Mouse (Mus musculus) olfactory bulb, adult 2 months (tissue): ENCODE measurements around the gene Slc2a10. TPM values are rescaled to one million over a fixed set of nuclear protein-coding genes. Genes with fewer than 3 reads are reported as not detected.

Source experiments
- H3K27ac ChIP-seq: fragments of 200-500 bp; 2 replicates; pipeline ENCODE4 v1.5.1; 2012; ENCODE audit warnings: low read depth, low read length; ENCODE audit not compliant: insufficient read depth
- H3K4me1 ChIP-seq: fragments of 200-500 bp; 2 replicates; pipeline ENCODE4 v1.6.1; 2012; ENCODE audit warnings: low read length; ENCODE audit not compliant: control insufficient read depth, insufficient read depth
- H3K4me3 ChIP-seq: fragments of 200-500 bp; 2 replicates; pipeline ENCODE4 v1.5.1; 2012; ENCODE audit warnings: mild to moderate bottlenecking, low read depth, low read length, moderate library complexity; ENCODE audit not compliant: insufficient read depth
- CTCF ChIP-seq: fragments of 200-500 bp; IDR thresholded peaks from 2 replicates; pipeline ENCODE4 v1.5.1; 2012; ENCODE audit warnings: low read depth, mild to moderate bottlenecking, low read length, moderate library complexity; ENCODE audit not compliant: insufficient read depth
- POLR2A ChIP-seq: fragments of 200-500 bp; IDR thresholded peaks from 2 replicates; pipeline ENCODE4 v1.6.1; 2012; ENCODE audit warnings: mild to moderate bottlenecking, low read depth, low read length, moderate library complexity; ENCODE audit not compliant: insufficient read depth
- WGBS: fragments of 180-500 bp; shearing (Covaris S2); methylation state at CpG from one replicate; pipeline ENCODE4 v1.1.7; 2018; 5-methylcytosine and 5-hydroxymethylcytosine counted together
- polyA plus RNA-seq: library from polyadenylated mRNA; stranded (reverse); fragments of >200 nt; gene quantifications from 2 replicates; pipeline ENCODE4 v1.2.4, GENCODE M21; 2012; ENCODE audit warnings: low replicate concordance; ENCODE audit not compliant: missing spikeins, insufficient read depth, insufficient read length

Gene Slc2a10
- polyA plus RNA-seq, 1 experiment: not detected

DNA sequence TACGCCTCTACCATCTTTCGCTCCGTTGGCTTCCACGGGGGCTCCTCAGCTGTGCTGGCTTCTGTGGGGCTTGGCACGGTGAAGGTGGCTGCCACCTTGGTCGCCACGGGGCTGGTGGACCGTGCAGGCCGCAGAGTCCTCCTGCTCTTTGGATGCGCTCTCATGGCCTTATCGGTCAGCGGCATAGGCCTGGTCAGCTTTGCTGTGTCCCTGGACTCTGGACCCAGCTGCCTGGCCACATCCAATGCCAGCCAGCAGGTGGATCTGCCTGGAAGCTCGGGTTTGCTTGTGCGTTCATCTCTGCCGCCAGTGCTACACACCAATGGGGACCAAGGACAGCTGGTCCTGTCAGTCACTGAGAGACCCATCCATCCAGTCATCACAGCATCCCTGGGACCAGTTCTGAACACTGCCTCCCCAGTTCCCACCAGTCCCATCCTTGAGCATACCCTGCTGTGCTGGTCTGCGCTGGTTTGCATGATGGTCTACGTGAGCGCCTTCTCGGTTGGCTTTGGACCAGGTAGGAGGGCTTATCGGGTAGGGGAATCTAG, 11.7 kb downstream of the Slc2a10 start:
- 97% methylated on average over 20 of the region's 20 CpGs for WGBS
- Histone ChIP-seq H3K4me3 (no peak overlapping the region), H3K27ac (no peak overlapping the region), H3K4me1 (peaks cover 15% of the 10 kb centered on the region)
- no peak for TF ChIP-seq CTCF
- no peak for TF ChIP-seq POLR2A

DNA sequence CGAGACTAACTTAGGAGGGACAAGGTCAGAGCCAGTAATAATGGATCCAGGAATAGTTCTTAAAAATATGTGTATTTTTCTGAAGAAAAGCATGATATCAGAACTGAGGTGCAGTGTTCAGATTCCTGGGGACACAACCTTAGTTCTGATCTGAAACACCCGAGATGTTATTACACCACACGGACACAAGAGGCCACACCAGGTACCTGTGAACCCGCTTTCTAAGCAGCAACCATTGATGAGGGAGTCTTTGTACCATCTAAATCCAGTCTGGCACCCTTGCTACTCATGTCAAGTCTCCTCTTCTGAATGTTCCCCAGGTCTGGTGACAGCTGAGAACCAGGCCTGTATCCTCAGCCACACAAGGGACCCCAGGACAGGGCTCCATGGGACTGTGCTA, 22.0 kb downstream of the Slc2a10 start:
- H3K4me1 ChIP-seq: no peaks in the 10 kb centered on the region; the same call in 1 of the 2 replicates
- 72% methylated on average over 4 of the region's 4 CpGs for WGBS

DNA sequence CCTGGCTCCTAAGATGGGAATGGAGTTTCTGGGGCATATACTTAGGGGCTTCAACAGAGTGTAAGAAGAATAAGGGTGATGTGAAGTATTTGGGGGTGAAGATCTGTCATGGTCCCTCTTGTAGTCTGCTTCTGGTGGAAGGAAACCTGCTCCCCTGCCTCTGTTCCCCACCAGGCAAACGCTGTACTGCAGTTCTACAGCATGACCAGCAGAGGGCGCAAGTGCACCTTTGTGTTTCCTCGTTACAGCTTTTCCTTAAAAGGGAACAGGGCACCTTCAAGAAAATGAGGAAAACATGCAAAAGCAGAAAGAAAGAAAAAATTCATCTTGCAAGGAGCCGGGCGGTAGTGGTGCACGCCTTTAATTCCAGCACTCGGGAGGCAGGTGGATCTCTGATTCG, 25.5 kb downstream of the Slc2a10 start:
- TF ChIP-seq POLR2A: no peak
- TF ChIP-seq CTCF: peak; percentile 66
- no peak overlapping the region for H3K4me3 ChIP-seq
- no peak overlapping the region for H3K27ac ChIP-seq
- WGBS: 6% methylated on average over 8 of the region's 8 CpGs
- H3K4me1 ChIP-seq: no peaks in the 10 kb centered on the region; the same call in 1 of the 2 replicates

More for the DNA sequence above, 22.0 kb downstream of the Slc2a10 start:
- Histone ChIP-seq H3K27ac (no peak overlapping the region), H3K4me3 (no peak overlapping the region)
- no peak for TF ChIP-seq POLR2A
- no peak for TF ChIP-seq CTCF

DNA sequence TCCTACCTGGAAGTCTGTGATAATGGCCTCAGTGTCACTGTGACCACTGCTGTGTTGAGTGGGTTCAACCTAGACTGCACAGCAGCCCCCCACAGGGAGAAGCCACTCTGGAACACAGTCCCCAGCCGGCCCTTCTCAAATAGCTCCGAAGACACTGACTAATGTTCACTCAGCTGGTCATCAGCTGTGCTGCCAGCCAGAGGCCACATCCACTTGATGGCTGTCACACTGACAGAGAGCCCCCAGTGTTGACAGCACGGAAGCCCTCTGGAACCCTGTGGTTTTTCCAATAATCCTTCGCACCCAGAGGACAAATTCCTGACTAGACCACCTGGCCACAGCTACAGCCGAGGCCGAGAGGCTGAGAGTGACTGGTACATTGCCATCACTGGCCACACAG, 30.2 kb downstream of the Slc2a10 start:
- Histone ChIP-seq H3K4me3 (no peak overlapping the region), H3K27ac (no peak overlapping the region), H3K4me1 (no peaks in the 10 kb centered on the region; the same call in 1 of the 2 replicates)
- 74% methylated on average over 6 of the region's 6 CpGs for WGBS
- TF ChIP-seq CTCF (no peak), POLR2A (no peak)

DNA sequence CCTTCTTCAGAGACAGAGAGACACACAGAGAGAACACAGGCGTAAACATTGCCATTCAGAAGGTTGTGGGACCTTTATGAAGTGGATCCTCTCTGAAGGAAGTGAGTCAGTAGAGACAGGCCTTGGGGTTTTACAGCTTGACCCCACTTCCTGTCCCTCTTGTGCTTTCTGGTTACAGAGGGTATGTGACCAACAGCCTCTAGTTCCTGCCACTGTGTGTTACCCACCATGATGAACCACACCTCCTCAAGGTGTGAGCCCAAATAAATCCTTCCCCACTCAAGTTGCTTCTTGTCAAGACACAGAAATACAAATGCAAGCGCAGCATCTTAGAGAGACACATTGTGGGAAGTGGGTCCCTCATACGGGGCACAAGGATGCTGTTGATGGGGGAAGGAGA, 37.4 kb downstream of the Slc2a10 start:
- WGBS: 84% methylated on average over 3 of the region's 3 CpGs
- TF ChIP-seq POLR2A: no peak
- TF ChIP-seq CTCF: no peak
- Histone ChIP-seq H3K27ac (no peak overlapping the region), H3K4me1 (no peaks in the 10 kb centered on the region), H3K4me3 (no peak overlapping the region)

DNA sequence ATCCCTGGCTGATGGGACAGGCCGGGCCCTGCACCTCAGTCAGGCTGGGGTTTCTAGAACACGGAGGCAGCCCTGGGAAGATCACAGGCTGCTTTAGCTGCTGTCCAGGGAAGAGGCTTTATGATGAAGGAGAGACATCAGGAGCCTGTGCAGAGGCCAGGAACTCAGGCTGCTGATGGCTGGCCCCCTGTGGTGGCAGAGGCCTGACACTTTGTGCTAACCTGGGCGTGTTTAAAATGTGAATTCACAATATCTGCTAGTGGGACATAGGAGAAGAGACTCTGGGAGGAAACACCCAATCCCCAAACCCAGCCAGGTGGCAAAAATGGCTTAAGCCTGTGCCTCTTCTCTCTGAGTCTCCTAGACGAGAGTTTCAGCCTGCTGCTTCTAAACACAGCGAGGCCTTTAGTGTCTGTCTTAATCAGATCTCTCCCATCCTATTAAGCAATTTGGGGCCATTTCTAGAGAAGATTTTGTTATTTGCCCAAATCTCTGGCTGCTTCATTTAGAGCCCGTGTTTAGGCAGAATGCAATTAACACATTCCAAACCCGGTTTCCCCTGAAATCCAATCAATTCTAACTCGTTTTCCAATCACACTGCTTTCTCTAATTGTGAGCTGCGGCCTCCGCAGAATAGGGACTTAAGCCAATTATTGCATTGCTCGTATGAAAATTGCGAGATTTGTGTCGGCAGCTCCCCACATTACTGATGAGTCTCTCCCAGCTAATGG, 39.5 kb downstream of the Slc2a10 start:
- Histone ChIP-seq H3K27ac (no peak overlapping the region), H3K4me1 (no peaks in the 10 kb centered on the region), H3K4me3 (no peak overlapping the region)
- TF ChIP-seq POLR2A: no peak
- TF ChIP-seq CTCF: no peak
- WGBS: 63% methylated on average over 13 of the region's 13 CpGs

DNA sequence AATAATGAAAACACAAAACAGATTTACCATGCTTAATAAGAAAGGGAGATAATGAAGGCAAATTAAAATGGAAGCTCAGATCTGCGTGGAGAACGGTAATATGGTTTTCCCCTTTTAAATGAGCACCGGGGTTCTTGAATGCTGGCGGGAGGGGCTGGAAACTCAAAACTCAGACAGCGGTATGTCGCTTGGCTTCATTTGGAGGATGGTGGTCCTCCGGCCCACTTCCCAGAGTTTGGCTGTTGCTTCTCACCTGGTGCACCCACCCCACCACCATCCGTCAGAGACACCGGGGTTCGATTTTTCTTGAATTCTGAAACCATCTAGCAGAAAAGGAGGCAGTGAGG, 40.1 kb downstream of the Slc2a10 start:
- Histone ChIP-seq H3K27ac (no peak overlapping the region), H3K4me1 (no peaks in the 10 kb centered on the region), H3K4me3 (no peak overlapping the region)
- TF ChIP-seq CTCF: no peak
- no peak for TF ChIP-seq POLR2A
- WGBS: 69% methylated on average over 10 of the region's 10 CpGs

DNA sequence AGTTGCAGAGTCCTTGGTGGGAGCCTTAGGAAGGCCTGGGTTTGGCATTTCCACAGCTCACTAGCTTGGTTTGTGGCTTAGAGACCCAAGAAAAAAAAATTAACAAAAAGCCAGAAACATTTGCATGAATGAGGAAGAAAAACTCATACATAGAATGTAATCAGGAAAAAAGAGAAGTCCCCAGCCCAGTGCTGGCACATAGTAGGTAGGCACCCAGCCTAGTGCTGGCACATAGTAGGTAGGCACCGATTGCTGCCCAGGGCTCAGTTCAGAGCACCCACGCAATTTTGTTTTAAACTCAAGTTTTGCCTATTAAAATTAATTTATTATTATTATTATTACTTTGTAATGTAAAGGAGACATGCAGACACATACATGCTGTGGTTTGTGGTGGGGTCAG, 42.1 kb downstream of the Slc2a10 start:
- TF ChIP-seq CTCF (no peak), POLR2A (no peak)
- Histone ChIP-seq H3K4me3 (no peak overlapping the region), H3K27ac (no peak overlapping the region), H3K4me1 (no peaks in the 10 kb centered on the region)
- 94% methylated on average over 2 of the region's 2 CpGs for WGBS

DNA sequence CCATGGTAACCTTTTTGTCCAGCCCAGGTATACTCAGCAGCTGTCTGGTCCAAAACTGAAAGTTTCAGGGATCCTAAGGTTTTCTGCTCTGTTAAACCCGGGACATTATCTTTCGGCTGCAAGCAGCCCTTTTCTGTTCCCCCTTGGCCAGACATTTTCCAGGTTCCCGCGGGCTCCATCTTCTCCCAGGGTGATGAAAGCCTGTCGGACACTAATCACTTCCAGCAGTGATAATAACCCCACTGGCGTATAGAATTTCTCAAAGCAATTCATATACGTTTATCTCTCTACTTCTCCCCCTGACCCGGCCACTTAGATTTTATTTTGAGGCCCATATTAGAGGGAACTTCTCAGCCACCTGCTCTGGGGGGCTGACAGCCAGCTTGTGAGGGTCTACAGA, 42.8 kb downstream of the Slc2a10 start:
- TF ChIP-seq CTCF (no peak), POLR2A (no peak)
- no peaks in the 10 kb centered on the region for H3K4me1 ChIP-seq
- 85% methylated on average over 8 of the region's 8 CpGs for WGBS
- no peak overlapping the region for H3K27ac ChIP-seq
- H3K4me3 ChIP-seq: no peak overlapping the region

DNA sequence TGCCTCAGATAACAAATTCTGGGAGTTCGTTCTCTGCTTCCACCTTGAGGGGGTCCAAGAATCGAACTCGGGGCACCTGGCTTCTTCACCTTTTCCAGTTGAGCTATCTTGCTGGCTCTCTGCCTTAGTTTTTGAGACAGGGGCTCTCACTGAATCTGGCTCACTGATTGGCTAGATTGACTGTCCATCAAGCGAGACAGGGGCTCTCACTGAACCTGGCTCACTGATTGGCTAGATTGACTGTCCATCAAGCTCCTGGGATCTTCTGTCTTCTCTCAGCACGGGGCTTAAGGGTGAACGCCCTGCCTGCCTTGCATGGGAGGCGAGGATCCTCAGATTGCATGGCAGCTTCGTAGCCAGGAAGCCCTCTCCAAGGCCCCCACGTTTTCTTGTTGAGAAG, 43.8 kb downstream of the Slc2a10 start:
- WGBS: 71% methylated on average over 9 of the region's 9 CpGs
- no peak for TF ChIP-seq CTCF
- TF ChIP-seq POLR2A: no peak

More for the DNA sequence above, 43.8 kb downstream of the Slc2a10 start:
- Histone ChIP-seq H3K4me1 (no peaks in the 10 kb centered on the region), H3K4me3 (no peak overlapping the region), H3K27ac (no peak overlapping the region)
